Mouse (Mus musculus) gastrocnemius, adult 18-20 months (tissue): ENCODE data around the gene 1700049E17Rik2. TPM values are rescaled to one million over a fixed set of nuclear protein-coding genes. Genes with fewer than 3 reads are reported as not detected.
"Not testable (repeated sequence)": the region's sequence is repeated elsewhere in the genome, so short reads cannot be mapped to it uniquely, and the experiment has no call there.

Experiments used
- DNase-seq: peaks from one replicate; pipeline ENCODE4 v3.0.0; 2021; ENCODE audit warnings: low spot score
- long read RNA-seq, 2 experiments: library from polyadenylated mRNA; stranded (forward); transcript quantifications; one replicate each; pipeline ENCODE4 v2.0.0; 2021
- total RNA-seq, 2 experiments: library from RNA; stranded (reverse); gene quantifications; 2 replicates each; pipeline ENCODE4 v1.2.3; 2021

1700049E17Rik2 gene
- total RNA-seq: not detected
- long read RNA-seq, experiment 1: 0 reads
- long read RNA-seq, experiment 2: 0 reads

DNA sequence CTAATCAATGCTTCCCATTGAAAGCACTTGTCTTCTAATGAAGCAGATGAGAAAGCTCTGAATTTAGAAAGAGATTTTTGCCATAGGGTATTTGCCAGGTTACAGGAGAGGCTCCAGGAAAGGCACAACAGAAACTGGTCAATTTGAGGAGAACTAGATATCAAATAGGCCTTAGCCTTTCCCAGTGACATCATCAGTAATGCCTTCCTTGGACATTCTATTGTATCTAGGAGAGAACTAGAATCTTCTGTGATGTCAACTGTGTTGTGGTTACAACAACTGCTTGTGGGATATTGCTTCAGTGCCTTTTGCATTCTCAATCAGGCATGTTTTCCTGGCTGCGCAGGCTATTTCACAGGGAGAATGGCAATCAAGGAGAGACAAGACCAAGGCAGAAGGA, at the start of gene 1700049E17Rik2:
Gene 1700049E17Rik2, plus strand, starts transcription at position 301 of the 400 bp plus-strand sequence.
- not testable (repeated sequence) for DNase-seq

DNA sequence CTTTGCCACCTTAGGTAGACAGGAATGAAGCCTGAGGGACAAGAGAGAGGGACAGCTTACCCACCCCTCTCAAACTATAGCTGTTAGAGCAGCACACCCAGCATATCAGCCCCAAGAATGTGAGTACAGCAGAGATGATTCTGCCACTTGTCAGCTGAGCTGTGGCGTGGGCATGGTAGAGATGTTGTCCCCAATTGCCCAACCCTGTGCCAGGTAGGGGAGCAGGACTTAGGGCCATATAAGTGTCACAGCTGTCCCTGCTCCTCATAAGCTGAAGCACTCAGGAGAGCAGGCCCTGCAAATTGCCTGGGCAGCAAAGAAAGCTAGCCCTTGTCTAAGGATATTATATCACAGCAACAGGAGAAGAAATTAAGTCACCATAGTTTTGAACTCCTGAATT, 48.3 kb upstream of the 1700049E17Rik2 start:
- DNase-seq: not testable (repeated sequence)

DNA sequence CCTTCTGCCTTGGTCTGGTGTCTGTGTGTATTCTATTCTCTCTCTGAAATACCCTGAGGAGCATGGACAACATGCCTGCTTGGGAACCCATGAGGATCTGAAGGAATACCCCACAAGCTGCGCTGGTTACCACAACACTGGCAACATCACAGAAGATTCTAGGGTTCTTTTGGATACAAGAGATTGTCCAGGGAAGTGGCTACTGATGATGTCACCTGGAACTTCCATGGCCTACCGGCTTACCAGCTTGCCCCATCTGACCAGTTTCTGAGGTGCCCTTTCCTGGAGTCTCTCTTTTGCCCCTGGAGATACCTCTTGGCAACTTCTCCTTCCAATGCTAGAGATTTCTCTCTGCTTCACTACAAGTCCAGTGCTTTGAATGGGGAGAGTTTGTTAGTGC, 17.5 kb upstream of the 1700049E17Rik2 start, which contains the start of gene Gm7970:
Gene Gm7970, minus strand, starts transcription at position 101 of the 400 bp plus-strand sequence.
- not testable (repeated sequence) for DNase-seq

DNA sequence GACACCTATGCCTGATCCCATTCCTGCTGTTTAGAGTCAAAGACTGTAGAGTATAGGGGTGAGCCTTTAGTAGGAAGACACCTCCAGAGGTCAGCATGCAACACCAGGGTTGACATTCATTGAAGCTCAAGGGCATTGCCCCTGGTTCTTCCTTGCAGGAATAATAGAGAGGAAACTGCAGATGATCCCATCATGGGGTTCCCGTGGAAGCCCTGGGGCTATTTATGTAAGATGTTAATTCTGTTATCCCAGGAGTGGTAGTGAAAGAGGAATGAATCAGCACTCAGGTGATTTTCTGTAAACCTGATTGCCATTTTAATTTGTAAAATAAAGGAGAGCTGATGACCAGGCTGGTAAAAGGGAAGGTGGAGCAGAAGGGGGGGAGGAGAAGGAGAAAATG, 13.3 kb downstream of the 1700049E17Rik2 start:
- not testable (repeated sequence) for DNase-seq

DNA sequence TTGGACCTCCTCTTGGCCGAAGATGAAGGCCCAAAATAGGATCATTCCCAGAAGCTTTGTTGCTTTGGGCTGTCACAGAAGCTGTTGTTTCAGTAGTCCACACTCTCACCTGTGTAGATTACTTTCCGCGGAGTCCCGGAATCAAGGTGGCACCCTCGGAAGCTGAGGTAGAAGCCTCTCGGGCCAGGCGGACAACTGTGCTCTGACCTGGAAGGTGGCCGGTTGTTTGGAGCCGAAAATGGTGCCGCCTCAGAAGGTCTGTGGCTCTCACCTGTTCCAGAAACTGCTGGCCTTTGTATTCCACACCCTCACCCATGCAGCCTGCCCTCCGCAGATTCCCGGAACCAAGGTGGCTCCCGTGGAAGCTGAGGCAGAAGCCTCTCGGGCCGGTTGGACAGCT, 27.9 kb downstream of the 1700049E17Rik2 start:
- not testable (repeated sequence) for DNase-seq

DNA sequence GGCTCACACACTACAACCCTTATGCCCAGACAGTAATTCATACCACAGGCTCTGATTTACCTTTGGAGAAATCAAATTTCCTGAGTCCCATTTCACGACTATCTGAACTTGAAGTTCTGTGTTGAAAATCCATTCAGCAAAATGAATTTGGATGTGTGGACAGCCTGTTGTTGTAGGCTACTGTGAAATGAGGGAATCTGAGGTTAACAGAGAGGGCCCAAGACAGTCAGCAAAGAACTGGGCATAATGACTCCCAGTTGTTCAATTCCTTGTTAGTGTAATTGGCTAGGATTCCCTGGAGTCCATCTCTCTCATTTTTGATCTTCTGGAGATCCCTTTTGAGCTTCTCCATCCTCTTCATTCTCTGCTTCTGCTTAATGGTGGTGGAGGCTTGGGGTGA, 37.7 kb downstream of the 1700049E17Rik2 start:
- DNase-seq: not testable (repeated sequence)

DNA sequence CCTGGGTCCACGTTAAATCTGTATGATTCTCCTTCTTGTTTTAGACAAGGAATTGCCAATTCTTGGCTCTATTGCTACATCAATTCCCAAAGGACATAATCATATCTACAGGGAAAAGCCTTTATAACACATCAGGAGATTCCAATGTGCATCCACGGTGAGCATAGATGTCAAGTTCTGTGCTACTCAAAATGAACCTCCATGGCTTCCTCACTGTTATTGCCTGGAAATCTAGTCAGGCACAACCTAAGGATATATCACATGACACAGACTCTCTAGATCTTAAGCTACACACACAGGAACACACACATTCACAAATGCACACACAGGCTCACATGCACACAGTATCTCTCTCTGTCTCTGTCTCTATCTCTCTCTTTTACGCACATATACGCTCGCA, 49.5 kb downstream of the 1700049E17Rik2 start:
- DNase-seq: not testable (repeated sequence)

DNA sequence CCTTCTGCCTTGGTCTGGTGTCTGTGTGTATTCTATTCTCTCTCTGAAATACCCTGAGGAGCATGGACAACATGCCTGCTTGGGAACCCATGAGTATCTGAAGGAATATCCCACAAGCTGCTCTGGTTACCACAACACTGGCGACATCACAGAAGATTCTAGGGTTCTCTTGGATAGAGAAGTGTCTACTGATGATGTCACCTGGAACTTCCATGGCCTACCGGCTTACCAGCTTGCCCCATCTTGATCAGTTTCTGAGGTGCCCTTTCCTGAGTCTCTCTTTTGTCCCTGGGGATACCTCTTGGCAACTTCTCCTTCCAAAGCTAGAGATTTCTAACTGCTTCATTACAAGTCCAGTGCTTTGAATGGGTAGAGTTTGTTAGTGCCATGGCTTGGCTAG, 51.5 kb downstream of the 1700049E17Rik2 start, which contains the start of gene Gm3072:
Gene Gm3072, minus strand, starts transcription at position 101 of the 400 bp plus-strand sequence.
- not testable (repeated sequence) for DNase-seq

DNA sequence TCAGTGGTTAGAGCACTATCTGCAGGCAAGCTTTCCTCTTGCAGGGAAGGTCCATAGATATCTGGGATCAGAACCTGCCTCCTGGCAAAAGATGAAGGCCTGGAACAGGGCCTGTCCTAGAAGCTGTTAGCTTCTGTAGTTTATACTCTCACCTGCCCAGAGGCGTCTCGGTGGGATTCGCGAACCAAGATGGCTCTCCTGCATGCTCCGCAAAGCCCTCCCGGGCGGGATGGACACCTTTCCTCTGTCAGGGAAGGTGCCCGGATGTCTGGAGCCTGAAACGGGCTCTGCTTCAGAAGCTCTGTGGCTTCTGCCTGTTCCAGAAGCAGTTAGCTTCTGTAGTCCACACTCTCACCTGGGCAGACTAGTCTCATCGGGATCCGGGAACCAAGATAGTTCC, 57.1 kb downstream of the 1700049E17Rik2 start:
- not testable (repeated sequence) for DNase-seq

Other genes with a start within 250 kb of the 1700049E17Rik2 start
- gene Gm5798, start 224.6 kb upstream of the 1700049E17Rik2 start, total RNA-seq: not detected
- not detected for gene Gm7945, start 186.8 kb upstream of the 1700049E17Rik2 start, total RNA-seq
- gene Gm6482, start 164.9 kb upstream of the 1700049E17Rik2 start, total RNA-seq: not detected
- not detected for gene Gm7954, start 119.7 kb upstream of the 1700049E17Rik2 start, total RNA-seq
- not detected for gene Gm3486, start 83.7 kb upstream of the 1700049E17Rik2 start, total RNA-seq
- gene Gm7970, start 17.6 kb upstream of the 1700049E17Rik2 start, total RNA-seq: not detected
- not detected for gene Gm3072, start 51.4 kb downstream of the 1700049E17Rik2 start, total RNA-seq
- not detected for gene Gm3676, start 73.3 kb downstream of the 1700049E17Rik2 start, total RNA-seq
- not detected for gene Gm8068, start 128.7 kb downstream of the 1700049E17Rik2 start, total RNA-seq
- not detected for gene Gm7929, start 177.4 kb downstream of the 1700049E17Rik2 start, total RNA-seq
- not detected for gene Gm47189, start 199.2 kb downstream of the 1700049E17Rik2 start, total RNA-seq